Mouse (Mus musculus) hindbrain, embryonic 15.5 days (tissue): Measurements from ENCODE around the gene Ifna14. TPM values are rescaled to one million over a fixed set of nuclear protein-coding genes. Genes with fewer than 3 reads are reported as not detected.

Experiments used
- ATAC-seq: fragments of 200-750 bp; cut with Nextera tagmentation; 2 replicates; pipeline ENCODE4 v1.8.0; 2017; ENCODE audit warnings: low read depth, moderate number of reproducible peaks, moderate TSS enrichment; ENCODE audit not compliant: low FRiP score
- H3K27ac ChIP-seq: fragments of 300-500 bp; sonication (generic); replicated peaks from 2 replicates; pipeline ENCODE4 v1.5.1; 2015; ENCODE audit warnings: mild to moderate bottlenecking, inconsistent platforms
- H3K27me3 ChIP-seq: fragments of 300-500 bp; sonication (generic); 2 replicates; pipeline ENCODE4 v1.6.1; 2015; ENCODE audit warnings: control low read depth, inconsistent platforms
- H3K36me3 ChIP-seq: fragments of 300-500 bp; sonication (generic); 2 replicates; pipeline ENCODE4 v1.6.1; 2015; ENCODE audit warnings: control low read depth, inconsistent platforms
- H3K4me1 ChIP-seq: fragments of 300-500 bp; sonication (generic); replicated peaks from 2 replicates; pipeline ENCODE4 v1.6.1; 2015; ENCODE audit warnings: control low read depth, inconsistent platforms
- H3K4me2 ChIP-seq: fragments of 300-500 bp; sonication (generic); 2 replicates; pipeline ENCODE4 v1.6.1; 2015; ENCODE audit warnings: moderate library complexity, mild to moderate bottlenecking, inconsistent platforms
- H3K4me3 ChIP-seq: fragments of 300-500 bp; sonication (generic); 2 replicates; pipeline ENCODE4 v1.5.1; 2015; ENCODE audit warnings: mild to moderate bottlenecking, inconsistent platforms
- H3K9ac ChIP-seq: fragments of 300-500 bp; sonication (generic); 2 replicates; pipeline ENCODE4 v1.6.1; 2015; ENCODE audit warnings: inconsistent platforms
- H3K9me3 ChIP-seq: fragments of 300-500 bp; sonication (generic); 2 replicates; pipeline ENCODE4 v1.6.1; 2016; ENCODE audit warnings: control low read depth, inconsistent platforms
- WGBS: fragments of 180-500 bp; shearing (Covaris S2); methylation state at CpG from one replicate; pipeline ENCODE4 v1.1.7; 2015; 5-methylcytosine and 5-hydroxymethylcytosine counted together
- polyA plus RNA-seq: library from polyadenylated mRNA; unstranded; fragments of >200 nt; fragmentation: Nextera tagmentation; extraction: Ambion mirVana; gene quantifications from 2 replicates; pipeline ENCODE4 v1.2.1, GENCODE M21; 2015

Gene Ifna14
- polyA plus RNA-seq, 1 experiment from 2014 or later: not detected

DNA sequence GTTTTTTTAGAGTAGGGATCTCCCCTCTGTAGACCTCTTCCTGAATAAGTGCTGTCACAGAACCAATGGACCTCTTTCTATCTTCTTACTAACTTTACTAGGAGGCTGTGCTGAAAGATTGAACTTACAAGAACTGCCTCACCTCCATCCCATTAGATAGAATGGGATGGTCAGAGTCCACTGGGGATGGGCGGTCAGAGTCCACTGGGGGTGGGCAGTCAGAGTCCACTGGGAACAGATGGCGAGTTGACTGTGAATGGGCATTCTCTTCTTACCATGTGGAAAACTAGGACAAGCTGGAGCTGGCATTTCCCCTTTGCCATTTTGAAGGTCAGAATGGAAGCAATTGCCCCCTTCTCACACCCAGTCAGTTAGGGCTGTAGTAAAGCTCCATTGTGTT is 38.1 kb downstream of the Ifna14 start:
- 82% methylated on average over 2 of the region's 2 CpGs for WGBS
- no peaks in the 10 kb centered on the region for H3K27me3 ChIP-seq
- no peak for ATAC-seq

DNA sequence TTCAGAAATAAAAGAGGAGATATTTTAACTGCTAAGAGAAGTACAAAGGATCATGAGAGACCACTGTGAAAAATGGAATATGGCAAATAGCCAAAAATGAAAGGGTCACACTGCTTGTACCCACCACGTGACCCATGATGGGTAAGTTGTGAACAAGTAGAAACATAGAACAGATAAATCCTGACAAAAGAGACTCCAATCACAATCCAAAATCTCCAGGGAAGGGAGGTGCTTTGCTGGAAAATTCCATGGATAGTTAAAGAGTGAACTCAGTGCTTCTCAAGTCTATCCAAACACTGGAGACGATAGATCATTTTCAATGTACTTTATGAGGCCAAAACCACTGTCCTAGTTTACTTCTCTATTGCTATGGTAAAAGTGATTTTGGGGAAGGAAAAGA is 40.7 kb downstream of the Ifna14 start:
- H3K4me3 ChIP-seq: no peak overlapping the region
- 91% methylated on average over 2 of the region's 2 CpGs for WGBS
- no peak overlapping the region for H3K27ac ChIP-seq
- H3K27me3 ChIP-seq: no peaks in the 10 kb centered on the region
- no peak overlapping the region for H3K9ac ChIP-seq
- no peak overlapping the region for H3K4me2 ChIP-seq
- no peaks in the 10 kb centered on the region for H3K9me3 ChIP-seq
- ATAC-seq: no peak
- H3K36me3 ChIP-seq: no peaks in the 10 kb centered on the region
- no peaks in the 10 kb centered on the region for H3K4me1 ChIP-seq

More for the DNA sequence above, 38.1 kb downstream of the Ifna14 start:
- Histone ChIP-seq H3K27ac (no peak overlapping the region), H3K4me3 (no peak overlapping the region), H3K4me2 (no peak overlapping the region), H3K9ac (no peak overlapping the region), H3K36me3 (no peaks in the 10 kb centered on the region), H3K4me1 (no peaks in the 10 kb centered on the region), H3K9me3 (no peaks in the 10 kb centered on the region)

- no peak for ATAC-seq
- Histone ChIP-seq H3K4me3 (no peak overlapping the region), H3K36me3 (no peaks in the 10 kb centered on the region), H3K27ac (no peak overlapping the region), H3K27me3 (no peaks in the 10 kb centered on the region), H3K4me2 (no peak overlapping the region), H3K9me3 (no peaks in the 10 kb centered on the region), H3K4me1 (no peaks in the 10 kb centered on the region), H3K9ac (no peak overlapping the region)
- 77% methylated on average over 4 of the region's 4 CpGs for WGBS
These were observed 41.3 kb downstream of the Ifna14 start for GRCm38 (mm10) chr4:88530271-88530670.

DNA sequence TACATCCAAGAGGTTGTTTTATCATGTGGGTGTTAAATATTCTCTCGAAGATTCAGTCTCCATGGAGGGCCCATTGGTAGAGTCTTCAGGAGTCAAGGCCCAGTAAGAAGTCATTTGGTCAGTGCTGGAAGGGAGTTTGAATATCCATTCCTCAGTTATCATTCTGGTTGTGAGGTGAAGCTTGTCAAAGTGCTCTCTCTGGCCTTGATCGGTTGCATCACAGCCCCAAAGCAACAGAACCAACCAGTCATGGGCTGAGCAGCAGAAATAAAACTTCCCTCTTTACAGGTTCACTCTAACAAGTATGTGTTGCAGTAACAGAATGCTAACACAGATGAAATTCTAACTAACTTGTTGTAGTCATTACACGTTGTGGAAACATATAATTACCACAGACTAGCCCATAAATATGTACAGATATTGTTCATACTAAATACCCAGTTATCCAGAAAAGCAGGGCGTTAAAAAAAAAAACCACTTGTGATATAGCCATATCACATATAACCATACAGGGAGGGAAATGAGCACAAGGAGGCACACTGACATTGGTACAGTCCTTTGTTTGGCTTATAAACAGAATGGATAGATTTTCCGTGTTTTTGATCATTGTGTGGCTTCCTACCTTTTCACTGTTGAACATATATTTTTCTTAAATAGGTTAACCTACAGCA is 45.1 kb downstream of the Ifna14 start:
- 89% methylated on average over 5 of the region's 5 CpGs for WGBS
- Histone ChIP-seq H3K4me1 (no peaks in the 10 kb centered on the region), H3K4me2 (no peak overlapping the region), H3K4me3 (no peak overlapping the region), H3K27me3 (no peaks in the 10 kb centered on the region), H3K36me3 (no peaks in the 10 kb centered on the region), H3K27ac (no peak overlapping the region), H3K9me3 (no peaks in the 10 kb centered on the region), H3K9ac (no peak overlapping the region)
- ATAC-seq: no peak

DNA sequence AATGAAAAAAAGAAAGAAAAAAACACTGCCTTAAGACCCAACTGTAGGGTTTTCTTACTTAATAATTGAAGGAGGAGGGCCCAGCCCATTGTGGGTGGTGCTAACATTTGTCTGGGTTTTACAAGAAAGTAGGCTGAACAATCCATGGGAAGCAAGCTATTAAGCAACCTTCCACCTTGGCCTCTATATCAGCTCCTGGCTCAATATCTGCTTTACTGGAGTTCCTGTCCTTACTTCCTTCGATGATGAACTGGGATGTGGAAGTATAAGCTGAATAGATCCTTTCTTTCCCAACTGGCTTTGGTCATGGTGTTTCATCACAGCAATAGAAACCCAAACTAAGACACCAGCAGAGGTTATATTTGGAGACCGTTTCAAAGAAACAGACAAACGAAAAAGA is 46.2 kb downstream of the Ifna14 start:
- Histone ChIP-seq H3K27ac (no peak overlapping the region), H3K27me3 (no peaks in the 10 kb centered on the region), H3K4me1 (no peaks in the 10 kb centered on the region), H3K9ac (no peak overlapping the region), H3K4me2 (no peak overlapping the region), H3K9me3 (no peaks in the 10 kb centered on the region), H3K4me3 (no peak overlapping the region), H3K36me3 (no peaks in the 10 kb centered on the region)
- ATAC-seq: no peak
- WGBS: 90% methylated on average over 3 of the region's 3 CpGs

DNA sequence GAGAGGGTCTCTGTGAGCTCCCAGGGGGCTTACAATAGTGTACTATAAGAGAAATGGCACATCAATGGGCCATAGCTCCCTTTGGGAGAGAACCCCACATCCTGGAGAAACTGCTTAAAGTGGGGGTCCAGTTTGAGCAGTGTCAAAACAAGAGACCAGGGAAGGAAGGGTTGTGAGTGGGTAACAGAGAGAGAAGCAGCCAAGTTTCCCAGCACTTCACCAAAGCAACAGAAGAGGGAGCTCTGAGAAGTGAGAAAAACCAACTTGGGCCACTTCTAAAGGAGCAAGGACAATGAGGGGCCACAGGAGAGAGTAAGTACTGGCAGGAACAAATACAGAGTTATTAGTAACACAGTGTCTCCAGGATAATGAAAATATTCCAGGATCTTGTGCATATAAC is 48.4 kb downstream of the Ifna14 start:
- H3K27me3 ChIP-seq: no peaks in the 10 kb centered on the region
- H3K4me1 ChIP-seq: no peaks in the 10 kb centered on the region
- H3K36me3 ChIP-seq: no peaks in the 10 kb centered on the region
- no peak for ATAC-seq
- no peaks in the 10 kb centered on the region for H3K9me3 ChIP-seq
- H3K4me3 ChIP-seq: no peak overlapping the region
- H3K4me2 ChIP-seq: no peak overlapping the region
- H3K27ac ChIP-seq: no peak overlapping the region
- no peak overlapping the region for H3K9ac ChIP-seq

- Histone ChIP-seq H3K4me2 (no peak within 1 kb of the TSS), H3K9me3 (no peaks in the 10 kb centered on the region), H3K4me3 (no peak within 1 kb of the TSS), H3K9ac (no peak within 1 kb of the TSS), H3K27me3 (no peaks in the 10 kb centered on the region), H3K4me1 (no peaks in the 10 kb centered on the region), H3K27ac (no peak within 1 kb of the TSS), H3K36me3 (no peaks in the 10 kb centered on the region)
- ATAC-seq: no peak
- 94% methylated on average over 4 of the region's 4 CpGs for WGBS
These were observed 48.9 kb downstream of the Ifna14 start, which contains the start of gene Ifnb1 for GRCm38 (mm10) chr4:88522674-88523073. Ifnb1 (minus strand) TSS chr4:88522774.

Other genes with a start within 250 kb of the Ifna14 start
- gene Hacd4, start 132.9 kb downstream of the Ifna14 start, polyA plus RNA-seq: 3.9 and 4.4 TPM in 2 replicates
- gene Ifnb1, start 49.0 kb downstream of the Ifna14 start, polyA plus RNA-seq: not detected in 2 replicates
- gene Ifna15, start 13.6 kb downstream of the Ifna14 start, polyA plus RNA-seq: not detected in 2 replicates
- gene Ifna9, start 20.6 kb upstream of the Ifna14 start, polyA plus RNA-seq: not detected in 2 replicates
- not detected in 2 replicates for gene Ifna12, start 31.6 kb upstream of the Ifna14 start, polyA plus RNA-seq
- gene C87499, start 62.6 kb upstream of the Ifna14 start, polyA plus RNA-seq: not detected in 2 replicates
- gene Ifna13, start 72.7 kb upstream of the Ifna14 start, polyA plus RNA-seq: not detected in 2 replicates
- gene Ifna16, start 105.1 kb upstream of the Ifna14 start, polyA plus RNA-seq: not detected in 2 replicates
- not detected in 2 replicates for gene Ifna2, start 112.1 kb upstream of the Ifna14 start, polyA plus RNA-seq
- gene Ifnab, start 119.6 kb upstream of the Ifna14 start, polyA plus RNA-seq: not detected in 2 replicates
- gene Gm26566, start 150.0 kb upstream of the Ifna14 start, polyA plus RNA-seq: 1.2 and 1.8 TPM in 2 replicates
- 100 and 103 TPM in 2 replicates for gene Klhl9, start 150.7 kb upstream of the Ifna14 start, polyA plus RNA-seq
- gene Gm13271, start 183.1 kb upstream of the Ifna14 start, polyA plus RNA-seq: not detected in 2 replicates
- 0.16 TPM in 1 of 2 replicates, not detected in the other for gene Gm13283, start 188.3 kb upstream of the Ifna14 start, polyA plus RNA-seq
- 0.25 TPM in 1 of 2 replicates, not detected in the other for gene Gm13290, start 202.0 kb upstream of the Ifna14 start, polyA plus RNA-seq
- gene Gm13289, start 205.1 kb upstream of the Ifna14 start, polyA plus RNA-seq: not detected in 2 replicates
- not detected in 2 replicates for gene Gm13272, start 208.1 kb upstream of the Ifna14 start, polyA plus RNA-seq
- not detected in 2 replicates for gene Ifnz, start 210.3 kb upstream of the Ifna14 start, polyA plus RNA-seq
- not detected in 2 replicates for gene Gm13276, start 213.9 kb upstream of the Ifna14 start, polyA plus RNA-seq
- gene Gm13277, start 216.8 kb upstream of the Ifna14 start, polyA plus RNA-seq: not detected in 2 replicates
- gene Gm13278, start 219.8 kb upstream of the Ifna14 start, polyA plus RNA-seq: not detected in 2 replicates
- not detected in 2 replicates for gene Gm13275, start 222.7 kb upstream of the Ifna14 start, polyA plus RNA-seq
- gene Gm13279, start 225.6 kb upstream of the Ifna14 start, polyA plus RNA-seq: not detected in 2 replicates
- gene Gm13285, start 227.9 kb upstream of the Ifna14 start, polyA plus RNA-seq: 0.13 TPM in 1 of 2 replicates, not detected in the other
- gene Gm13287, start 231.5 kb upstream of the Ifna14 start, polyA plus RNA-seq: not detected in 2 replicates
- not detected in 2 replicates for gene Gm13288, start 233.7 kb upstream of the Ifna14 start, polyA plus RNA-seq
- gene Ifna7, start 244.4 kb upstream of the Ifna14 start, polyA plus RNA-seq: not detected in 2 replicates
- not detected in 2 replicates for gene Ifna11, start 248.2 kb upstream of the Ifna14 start, polyA plus RNA-seq